Mouse (Mus musculus) Muller cell, postnatal 12 days (primary cell): ENCODE measurements at regions not wholly inside any gene's neighbourhood (a gene's known extent, or its start where the extent isn't known, plus 50 kb on each side); places are given as distances from the start of the nearest gene placed in this dataset.
A peak's percentile ranks its signal among the peaks of the same experiment; 100 is the strongest.

Experiments
- DNase-seq: peaks from one replicate; pipeline ENCODE4 v3.0.0-alpha.2; 2015; ENCODE audit errors: inconsistent ontology term

DNA sequence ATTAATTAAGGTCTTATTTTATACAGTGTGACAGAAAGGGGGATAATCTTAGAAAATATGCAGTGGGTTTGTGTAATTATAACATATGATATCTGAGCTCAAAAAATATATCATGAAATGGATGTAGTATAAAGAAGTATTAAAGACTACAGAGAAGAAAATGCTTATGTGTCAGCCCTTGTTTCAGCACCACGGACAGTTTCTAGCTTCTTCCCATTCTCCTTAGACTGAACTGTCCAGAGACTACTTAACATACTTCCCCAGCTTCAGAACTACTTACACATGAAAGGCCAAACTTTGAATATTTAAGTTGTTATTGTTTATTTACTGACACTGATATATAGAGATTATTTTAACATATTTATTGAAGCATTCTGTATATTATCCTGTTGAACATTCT, 578.4 kb downstream of the Nsun3 start:
- peak; percentile 11 for DNase-seq

DNA sequence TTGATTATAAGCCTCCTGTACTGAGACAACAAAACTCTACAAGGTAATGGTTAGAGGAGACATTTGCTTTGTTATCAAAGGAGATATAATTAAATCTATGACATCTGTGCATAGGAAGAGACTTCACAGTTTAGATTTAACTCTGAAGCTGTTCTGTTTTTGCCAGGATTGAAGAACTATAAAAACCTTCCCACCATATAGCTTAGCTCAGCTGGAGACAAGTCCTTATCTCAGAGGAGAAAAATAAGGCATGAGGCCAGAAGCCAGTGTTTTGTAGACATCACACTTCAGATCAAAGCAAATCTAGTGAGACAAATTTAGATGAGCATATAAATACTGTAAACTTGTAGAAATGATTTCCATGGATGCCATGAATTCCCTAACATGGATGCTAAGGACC, 603.6 kb downstream of the Nsun3 start:
- DNase-seq: no peak
